Mouse (Mus musculus): ENCODE measurements around the gene Man1a2.

The Man1a2 gene

DNA sequence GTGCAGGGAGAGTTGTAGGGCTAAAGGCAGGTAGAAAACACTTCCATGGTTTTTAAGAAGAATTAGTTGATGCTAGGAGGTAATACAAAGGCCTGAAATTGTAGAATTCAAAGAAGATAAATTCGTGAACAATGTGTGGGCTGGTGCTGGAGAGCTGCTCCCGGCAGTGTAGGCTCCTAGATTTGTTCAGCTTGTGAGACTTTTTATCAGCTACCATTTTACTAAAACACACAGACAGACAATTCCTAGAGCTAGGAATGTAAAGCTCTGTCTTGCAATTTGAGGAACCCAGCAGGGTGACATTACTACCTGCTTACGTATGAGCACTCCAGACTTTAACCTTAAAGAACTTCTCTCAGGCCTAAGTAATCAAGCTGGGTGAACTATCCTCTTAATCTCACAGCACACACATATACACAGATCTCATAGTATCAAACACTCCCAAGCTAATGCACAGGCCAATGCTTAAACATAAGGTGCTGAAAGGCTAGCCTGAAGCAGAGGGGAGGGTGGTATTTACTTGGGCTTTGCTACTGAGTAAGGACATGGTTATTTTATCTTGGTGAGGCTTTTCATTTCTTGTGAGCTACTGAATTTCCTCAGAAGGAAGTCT is 112.6 kb downstream of the Man1a2 start:
- intact Hi-C loops (cut with DNase I), result no loop called here

DNA sequence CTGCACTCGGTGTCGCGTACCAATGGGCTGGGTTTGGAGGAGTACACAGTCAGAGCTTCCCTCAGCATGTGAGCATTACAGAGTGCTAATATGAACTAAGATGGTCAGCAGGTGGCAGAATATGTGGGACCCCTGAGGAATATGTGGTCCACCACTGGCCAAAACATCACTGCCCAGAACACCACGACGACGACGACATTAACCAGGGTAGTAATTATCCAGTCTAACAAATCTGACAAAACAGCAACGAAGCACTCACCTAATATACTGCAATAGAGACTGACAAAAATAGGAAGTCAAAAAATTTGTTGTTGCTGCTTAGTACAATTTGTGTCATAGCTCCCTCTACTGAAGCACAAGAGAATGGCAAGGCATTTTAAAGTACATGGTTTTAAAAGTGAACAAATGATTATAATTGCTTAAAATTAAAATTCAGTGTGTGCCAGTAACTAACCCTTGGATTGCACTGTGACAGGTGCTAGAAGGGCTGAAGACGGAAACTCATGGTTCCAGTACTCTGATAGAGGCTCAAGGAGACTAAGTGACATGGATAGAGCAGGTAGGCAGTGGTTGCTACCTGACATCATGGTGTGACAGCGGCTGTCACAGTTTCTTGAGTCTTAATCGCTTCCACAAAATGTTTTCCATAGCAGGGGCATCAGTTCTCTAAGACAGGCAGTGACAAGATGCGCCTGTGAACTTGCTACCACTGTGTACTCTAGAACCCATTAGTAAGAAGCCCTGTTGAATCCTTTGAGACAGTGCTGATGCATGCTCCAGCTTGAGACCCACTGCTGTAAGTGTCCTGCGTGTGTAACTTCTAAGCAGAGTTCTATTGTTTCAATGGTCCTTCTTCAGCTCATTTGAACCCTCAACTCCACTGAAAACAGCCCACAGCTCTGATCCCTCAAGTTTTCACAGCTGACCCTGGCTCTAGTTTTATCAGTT is 116.6 kb downstream of the Man1a2 start:
- intact Hi-C loops (cut with DNase I), result loop anchor here (2.0 to 5.0 kb wide), 3 partner anchors 146 to 381 kb away; no protein-coding TSS in a partner anchor

DNA sequence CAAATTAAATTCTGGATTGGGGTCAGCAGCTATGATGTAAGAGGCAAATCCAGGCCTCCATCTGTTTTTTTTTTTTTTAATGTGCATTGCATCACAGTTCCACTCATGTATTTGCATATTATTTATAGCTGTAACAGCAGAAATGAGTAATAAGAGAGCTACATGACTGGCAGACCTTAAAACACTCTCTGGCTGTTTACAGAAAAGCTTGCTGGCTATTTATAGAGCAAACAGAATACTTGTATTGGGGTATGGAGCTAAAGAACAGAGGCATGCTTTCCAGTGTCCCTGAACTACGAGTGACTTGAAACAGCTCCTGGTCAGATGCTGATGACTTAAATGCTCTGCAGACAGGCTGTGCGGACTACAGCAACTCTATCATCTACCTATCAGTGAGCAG is 121.7 kb downstream of the Man1a2 start:
- intact Hi-C loops (cut with DNase I), result no loop called here

DNA sequence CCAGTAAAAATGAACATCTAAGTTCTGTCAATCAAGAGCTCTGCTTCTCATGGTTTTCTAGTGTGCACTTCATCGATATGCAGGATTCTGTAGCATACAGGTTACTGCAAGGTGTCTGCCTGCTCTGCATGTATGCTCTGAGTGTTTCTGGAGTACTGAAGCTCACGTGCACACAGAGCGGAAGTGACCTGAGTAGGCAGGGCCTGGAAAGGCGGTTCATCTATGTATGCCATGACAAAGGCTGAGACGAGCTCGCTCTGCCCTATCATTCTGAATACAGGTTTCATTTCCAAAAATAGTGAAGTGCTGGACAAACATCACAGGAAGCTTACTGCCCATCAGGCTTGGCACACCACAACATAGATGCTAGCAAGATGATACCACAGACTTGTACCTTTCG is 122.8 kb downstream of the Man1a2 start:
- intact Hi-C loops (cut with DNase I), result no loop called here

DNA sequence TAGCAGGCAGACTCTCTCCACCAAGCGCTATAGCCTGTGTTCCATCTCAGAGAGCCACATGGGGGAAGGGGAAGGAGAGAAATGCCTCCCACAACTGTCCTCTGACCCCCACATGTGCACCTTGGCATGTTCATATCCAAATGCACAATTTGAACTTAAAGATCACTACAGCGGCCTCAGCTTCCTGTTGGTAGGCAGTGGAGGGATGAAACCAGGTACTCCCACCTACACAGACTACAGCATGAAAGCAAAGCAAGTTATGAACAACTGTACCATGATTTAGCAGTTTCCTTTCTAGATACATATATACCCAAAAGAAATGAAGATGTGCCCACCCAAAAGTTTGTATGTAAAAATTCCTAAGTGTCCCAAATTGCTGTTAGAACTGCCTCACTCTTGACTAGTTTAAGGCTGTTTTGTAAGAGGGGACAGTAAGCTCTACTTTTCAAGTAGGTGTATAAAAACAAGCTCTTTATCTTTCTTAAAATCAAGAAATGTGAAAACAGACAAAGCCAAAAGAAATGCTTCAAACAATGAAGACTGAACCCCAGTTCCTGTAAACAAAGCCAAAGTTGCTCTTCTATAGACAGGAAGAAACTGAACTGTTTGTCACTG is 123.6 kb downstream of the Man1a2 start:
- intact Hi-C loops (cut with DNase I), result no loop called here

DNA sequence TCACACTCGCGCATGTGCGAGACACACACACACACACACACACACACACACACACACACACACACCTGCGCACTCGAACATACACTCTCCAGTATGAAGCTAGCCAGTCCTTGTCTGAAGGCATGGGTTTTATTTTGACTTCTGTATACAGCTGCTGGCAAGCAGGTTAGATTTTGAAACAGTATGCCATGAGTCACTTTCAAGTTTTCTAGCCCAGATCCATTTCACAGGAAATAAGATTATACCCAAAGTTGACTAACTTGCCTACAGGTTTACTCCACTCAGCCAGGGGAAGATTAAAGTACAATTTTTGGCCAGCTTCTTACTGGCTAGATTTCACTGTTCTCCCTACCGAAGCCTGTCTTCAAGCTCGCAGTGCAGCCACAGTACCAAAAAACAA is 125.9 kb downstream of the Man1a2 start:
- intact Hi-C loops (cut with DNase I), result no loop called here

DNA sequence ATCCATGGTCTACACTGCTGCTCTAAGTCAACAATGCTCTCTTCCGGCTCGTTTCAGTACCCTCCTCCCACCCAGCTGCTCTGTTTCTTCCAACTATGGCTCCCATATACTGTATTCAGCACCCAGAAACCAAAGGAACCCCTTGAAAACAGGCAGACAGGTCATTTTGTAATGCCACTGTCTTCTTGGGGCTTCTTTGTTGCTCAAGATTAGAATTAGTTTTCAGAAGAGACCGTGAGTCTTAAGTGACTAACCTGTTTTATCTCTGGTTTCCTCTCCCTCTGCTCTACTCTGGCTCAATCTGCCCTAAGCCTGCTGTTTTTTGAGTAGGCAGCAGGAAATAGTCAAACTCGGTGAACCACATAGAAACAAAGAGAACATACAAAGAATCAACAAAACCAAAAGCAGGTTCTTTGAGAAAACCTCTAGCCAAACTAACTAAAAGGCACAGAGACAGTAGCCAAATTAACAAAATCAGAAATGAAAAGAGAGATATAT is 127.0 kb downstream of the Man1a2 start:
- intact Hi-C loops (cut with DNase I), result no loop called here

DNA sequence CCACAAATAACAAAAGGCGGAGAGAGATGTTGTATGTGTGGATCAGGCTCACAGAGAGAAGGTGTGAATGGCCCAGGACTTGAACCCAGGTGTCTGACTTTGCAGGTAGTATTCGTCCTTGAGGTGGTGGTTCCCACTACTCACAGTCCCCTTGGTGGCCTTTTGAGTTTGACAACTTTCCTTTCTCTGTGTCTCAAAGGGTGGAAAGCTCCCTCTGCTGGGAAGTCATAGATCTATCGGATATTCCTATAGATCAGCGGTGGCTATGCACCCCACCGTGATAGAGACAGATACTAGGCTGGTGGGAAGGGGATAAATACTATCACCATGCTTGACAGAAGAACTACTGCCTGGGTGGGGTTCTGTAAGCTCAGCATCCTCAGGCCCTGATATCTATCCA is 130.5 kb downstream of the Man1a2 start:
- intact Hi-C loops (cut with DNase I), result no loop called here

DNA sequence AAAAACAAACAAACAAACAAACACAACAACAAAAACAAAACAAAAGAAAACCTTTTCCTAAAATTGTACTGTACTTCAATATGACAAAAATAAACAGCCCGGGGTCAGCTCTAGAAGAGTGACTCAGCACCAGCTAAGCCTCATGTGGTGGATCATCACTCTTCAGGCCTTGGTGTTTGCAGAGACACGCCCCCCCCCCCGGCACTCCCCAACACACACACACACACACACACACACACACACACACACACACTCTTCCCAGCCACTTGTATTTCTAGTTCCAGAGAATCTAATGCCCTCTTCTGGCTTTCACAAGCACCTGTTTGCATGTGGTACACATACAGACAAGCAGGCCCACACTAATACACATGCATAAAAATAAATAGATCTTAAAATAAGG is 133.1 kb downstream of the Man1a2 start:
- intact Hi-C loops (cut with DNase I), result no loop called here

DNA sequence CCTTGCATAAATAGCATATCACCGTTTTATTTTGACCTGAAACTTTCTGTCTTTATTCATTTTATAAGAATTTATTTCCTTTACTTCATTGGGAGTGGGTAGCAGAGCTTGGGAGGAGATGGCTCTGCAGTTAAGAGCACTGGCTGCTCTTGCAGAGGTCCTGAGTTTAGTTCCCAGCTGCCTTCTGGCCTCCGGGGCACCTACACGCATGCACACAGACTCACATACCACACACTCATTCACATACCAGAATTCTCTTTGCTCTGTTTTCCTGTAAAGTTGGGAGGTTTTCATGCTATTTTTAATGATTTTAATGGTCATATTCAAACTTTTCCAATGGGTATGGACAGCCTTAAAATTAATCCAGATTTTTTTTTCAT is 137.4 kb downstream of the Man1a2 start:
- intact Hi-C loops (cut with DNase I), result no loop called here

DNA sequence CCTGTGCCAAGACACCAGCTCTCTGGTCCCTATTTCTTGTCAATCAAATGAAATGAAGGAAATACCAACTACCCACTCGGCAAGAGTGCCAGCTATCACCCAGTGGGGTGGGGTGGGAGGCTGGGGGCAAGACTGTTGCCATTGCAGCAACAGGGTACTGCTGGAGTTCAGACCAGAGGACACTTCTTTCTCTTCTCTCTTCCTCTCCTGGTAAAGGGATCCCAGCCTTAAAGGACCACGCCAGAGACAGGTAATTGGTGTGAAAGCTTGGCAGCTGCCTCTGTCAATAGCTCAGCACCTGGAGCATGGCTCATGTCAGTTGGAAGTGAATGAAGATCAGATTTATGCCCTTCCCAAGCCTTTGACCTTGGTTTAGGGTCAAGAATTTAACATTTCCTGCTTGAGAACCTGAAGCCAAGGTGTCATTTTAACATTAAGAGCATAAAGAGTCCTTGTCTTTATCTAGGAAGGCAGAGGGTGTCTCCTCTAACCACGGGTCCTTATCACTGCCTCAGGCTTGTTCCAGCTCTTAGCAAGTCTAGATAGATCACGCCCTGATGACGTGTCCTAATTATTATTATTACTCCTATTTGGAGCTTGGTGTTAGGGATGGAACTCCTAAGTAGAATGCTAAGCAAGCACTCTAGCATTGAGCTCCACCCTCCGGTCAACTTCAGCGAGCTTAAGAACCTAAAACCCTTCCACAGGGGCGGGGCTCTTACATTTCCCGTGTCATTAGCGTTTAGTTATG is 138.0 kb downstream of the Man1a2 start:
- intact Hi-C loops (cut with DNase I), result no loop called here

DNA sequence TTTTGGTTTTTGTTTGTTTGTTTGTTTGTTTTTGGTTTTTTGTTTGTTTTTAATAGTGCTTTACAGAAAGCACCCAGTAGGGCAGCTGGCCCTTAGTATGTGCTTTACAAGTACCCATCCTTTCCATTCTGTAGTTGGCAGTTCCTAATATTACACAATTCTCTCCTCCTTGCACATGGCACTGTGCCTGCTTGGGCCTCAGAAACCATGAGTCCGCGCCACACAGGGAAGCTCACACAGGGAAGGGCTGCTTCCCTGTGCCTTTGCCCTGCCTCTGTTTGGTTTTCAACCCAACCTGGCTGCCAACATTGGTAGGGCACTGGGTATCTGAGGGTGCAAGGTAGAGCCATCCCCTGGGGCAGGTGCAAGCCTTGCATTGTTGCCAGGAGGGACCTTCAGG is 148.6 kb downstream of the Man1a2 start:
- intact Hi-C loops (cut with DNase I), result no loop called here

DNA sequence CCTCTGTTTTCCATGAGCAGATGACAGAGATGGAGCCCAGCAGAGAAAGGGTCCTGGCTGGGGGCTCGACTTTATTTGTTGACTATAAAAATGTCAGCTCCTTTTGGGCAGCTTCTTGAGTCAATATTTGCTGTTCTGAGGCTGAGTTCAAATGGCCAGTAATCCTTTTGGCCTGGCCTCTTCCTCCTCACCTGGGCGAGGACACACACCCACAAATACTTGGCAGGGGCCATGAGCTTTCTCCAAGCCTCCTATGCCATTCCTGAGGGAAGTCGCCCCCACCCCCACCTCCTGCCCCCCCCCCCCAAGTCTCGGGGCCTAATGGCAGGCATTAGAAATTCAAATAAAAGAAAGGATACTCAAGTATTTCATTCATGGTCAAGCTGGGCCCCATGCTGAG is 149.4 kb downstream of the Man1a2 start:
- intact Hi-C loops (cut with DNase I), result no loop called here

DNA sequence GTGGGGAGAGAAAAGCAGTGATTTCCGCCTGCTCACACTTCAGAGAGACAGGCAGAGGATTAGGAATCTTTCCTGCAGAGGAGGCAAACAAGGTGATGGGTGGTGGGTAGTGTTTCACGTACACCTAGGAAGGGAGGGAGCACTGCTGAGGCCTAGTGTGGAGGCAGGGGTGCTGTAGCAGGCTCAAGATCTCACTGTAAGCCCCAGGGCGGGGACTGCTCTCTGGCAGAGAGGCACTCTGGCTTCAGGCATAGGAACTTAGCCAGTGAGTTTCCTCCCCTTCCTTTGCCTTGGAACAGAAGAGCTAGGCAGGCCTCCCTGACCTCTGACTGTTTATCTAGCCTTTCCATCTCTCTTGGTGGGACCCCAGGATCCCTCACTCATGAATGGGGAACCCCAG is 150.0 kb downstream of the Man1a2 start:
- intact Hi-C loops (cut with DNase I), result no loop called here

DNA sequence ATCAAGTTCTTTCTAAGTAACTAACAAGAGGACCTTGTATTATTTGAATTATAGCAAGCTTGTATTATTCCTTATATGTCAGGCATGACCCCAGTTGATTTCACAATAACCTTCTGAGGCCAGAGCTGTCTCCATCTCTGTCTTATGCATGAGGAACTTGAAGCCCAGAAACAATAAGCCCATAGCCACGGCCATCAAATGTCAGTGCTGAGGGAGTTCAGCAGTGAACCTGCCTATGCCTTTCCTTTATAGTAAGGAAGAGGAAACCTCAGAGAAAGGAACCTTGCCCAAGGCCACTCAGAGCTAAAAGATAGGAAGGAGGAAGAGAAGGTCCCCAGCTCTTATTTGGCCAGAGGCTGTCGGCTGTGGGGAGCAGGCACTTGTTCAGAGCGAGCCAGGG is 150.9 kb downstream of the Man1a2 start:
- intact Hi-C loops (cut with DNase I), result no loop called here

DNA sequence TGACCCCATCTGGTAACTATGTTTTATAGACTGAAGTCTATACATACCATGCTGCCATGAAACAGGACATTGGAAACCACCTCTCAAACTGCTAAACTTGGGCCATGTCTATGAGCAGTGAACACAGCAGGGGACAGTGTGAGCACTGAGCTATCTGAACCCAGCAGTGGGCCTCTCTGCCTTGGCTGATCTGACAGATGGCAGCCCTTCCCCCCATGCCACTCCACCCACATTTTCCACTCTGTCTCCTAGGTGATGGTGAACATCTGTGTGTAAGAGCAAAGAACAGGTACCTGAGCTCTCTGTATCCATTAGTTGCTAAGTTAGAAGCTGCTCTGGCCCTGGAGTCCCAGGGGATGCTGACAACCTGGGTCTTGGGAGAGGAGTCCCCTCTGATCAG is 151.9 kb downstream of the Man1a2 start:
- intact Hi-C loops (cut with DNase I), result no loop called here

DNA sequence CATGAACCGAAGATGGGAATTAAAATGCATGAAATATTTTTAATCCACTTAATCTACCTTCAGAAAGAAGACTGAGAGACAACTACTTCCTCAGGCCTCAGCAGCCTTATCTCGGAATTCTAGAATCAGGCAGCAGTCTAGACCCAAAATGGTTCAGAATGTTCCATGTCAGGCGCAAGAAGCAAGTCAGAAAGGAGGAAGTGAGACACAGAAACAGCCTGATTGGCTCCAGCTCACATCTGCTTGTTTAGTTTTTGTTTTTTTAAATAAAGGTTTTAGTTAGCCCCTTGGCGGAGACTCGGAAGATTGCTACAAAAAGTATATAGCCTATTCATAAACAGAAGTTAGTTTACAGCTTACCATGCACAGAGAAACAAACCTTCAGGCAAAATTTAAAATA is 154.4 kb downstream of the Man1a2 start:
- intact Hi-C loops (cut with DNase I), result no loop called here

DNA sequence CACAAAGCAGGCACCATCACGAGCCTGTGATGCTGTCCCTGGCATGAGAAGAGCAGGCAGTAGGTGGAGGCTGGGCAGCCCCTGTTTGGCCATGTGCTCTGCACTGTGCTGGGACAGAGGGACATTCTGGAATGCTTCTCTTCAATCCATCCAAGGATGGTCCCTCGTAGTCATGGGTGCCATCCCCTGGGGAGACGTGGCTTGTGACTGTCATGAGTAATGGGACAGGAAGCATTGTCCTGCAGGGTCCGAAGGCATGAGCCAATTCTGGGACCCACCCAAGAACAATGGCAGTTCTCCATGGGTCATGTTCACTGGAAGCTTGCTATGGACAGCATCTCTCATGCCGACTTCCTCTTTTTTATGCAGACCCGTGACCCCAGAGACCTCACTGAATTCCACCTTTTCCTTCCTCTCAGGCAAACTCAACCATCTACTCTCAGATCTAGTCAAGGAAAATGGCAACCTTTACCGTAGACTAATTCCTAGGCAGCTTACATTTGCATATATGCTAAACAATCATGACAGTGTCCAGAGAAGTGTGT is 155.0 kb downstream of the Man1a2 start:
- intact Hi-C loops (cut with DNase I), result no loop called here

DNA sequence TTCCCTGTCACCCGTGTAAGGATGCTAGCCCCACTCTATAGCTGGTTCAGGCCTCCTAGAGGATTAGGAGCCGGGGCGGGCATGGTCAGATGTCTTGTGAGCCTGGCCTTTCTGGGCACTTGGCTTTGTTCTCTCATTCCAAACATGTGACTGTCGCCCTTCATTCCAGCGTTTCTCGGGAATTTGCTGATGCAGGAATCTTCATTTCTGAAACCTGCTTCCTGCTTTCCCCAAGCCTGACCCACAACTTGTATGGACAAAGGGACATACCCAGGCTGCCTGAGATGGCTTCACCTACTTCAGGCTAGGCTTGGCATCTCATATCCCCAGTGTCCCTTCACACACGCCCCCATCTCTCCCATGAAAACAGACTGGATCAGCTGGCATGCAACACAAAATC is 162.6 kb downstream of the Man1a2 start:
- intact Hi-C loops (cut with DNase I), result no loop called here

DNA sequence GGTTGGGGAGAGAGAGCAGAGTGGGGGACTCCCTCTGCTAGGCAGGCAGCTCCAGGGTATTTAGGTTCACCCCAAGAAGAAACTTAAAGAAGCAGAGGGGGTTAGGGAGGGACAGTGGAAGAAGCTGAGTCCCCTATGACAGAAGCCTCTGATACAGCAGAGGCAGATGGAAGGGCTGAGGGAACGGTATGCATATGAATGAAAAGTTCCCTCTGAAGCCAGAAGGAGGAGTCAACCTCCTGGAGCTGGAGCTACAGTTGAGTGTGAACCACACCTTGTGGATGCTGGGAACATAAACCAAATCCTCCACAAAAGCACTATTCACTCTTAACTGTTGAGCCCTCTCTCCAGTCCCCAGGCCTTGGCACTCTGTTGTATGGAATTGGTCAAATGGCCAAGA is 163.7 kb downstream of the Man1a2 start:
- intact Hi-C loops (cut with DNase I), result no loop called here

DNA sequence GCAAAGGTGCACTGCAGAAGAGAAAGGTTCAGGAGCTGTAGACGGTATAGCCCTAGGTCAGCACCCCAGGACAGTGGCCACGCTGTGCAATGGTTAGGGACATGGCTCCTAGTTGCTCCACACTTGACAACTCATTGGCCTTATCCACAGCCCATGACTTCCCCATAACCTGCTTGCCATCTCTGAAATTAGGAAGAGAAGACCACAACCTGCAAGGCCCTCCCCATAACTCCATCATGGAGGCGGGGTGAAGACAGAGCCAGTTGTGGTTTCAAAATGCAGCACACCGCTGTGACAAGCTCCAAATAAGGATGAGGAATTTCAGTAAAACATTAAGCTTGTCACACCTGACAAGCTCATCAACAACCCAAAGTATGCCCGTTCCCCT is 169.6 kb downstream of the Man1a2 start:
- intact Hi-C loops (cut with DNase I), result no loop called here

Data from adrenal gland (tissue).